Mouse (Mus musculus) fibroblast of lung, adult 2 months (primary cell): Measurements from ENCODE around the gene Vmn1r119.
"Not testable (repeated sequence)": the region's sequence is repeated elsewhere in the genome, so short reads cannot be mapped to it uniquely, and the experiment has no call there.

Source experiments
- DNase-seq: peaks from one replicate; pipeline ENCODE4 v3.0.0-alpha.2; 2011; ENCODE audit warnings: low read depth

Vmn1r119 gene

GRCm38 (mm10) chr7:21012355-21012754 lies at the start of gene Vmn1r119:
TSS of gene Vmn1r119 (minus strand) at chr7:21012455.
- not testable (repeated sequence) for DNase-seq

- not testable (repeated sequence) for DNase-seq
Observed at GRCm38 (mm10) chr7:21053684-21054083, 41.4 kb upstream of the Vmn1r119 start, which contains the start of gene Vmn1r120. TSS of gene Vmn1r120 (minus strand) at chr7:21053784.
